Mouse (Mus musculus) cerebellum, adult 8-10 months (tissue): ENCODE results near the gene Tmem189.

Experiments
- DNase-seq: peaks from one replicate; pipeline ENCODE4 v3.0.0; 2022

The Tmem189 gene

DNA sequence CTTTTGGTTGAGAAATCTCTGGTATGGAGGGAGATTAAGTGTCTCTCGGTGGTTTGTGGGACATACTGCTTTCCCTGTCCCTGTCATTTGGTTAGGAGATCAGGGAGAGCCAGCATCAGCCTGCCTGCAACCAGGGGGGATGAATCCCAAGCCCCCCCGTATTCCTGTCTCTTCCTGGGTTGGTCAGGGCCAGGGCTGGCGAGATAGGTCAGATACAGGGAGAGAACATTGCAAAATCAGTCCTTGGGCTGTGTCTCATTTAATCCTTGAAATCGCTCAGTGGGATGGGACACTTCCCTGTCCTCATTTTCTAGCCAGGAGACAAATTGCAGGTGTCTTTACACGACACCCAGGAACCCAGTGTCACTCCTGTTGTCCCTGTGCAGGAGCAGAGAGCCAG lies 10.4 kb upstream of the Tmem189 start:
- DNase-seq, result no peak

- no peak for DNase-seq
Measured at GRCm38 (mm10) chr2:167697902-167698301, 8.3 kb upstream of the Tmem189 start.

DNA sequence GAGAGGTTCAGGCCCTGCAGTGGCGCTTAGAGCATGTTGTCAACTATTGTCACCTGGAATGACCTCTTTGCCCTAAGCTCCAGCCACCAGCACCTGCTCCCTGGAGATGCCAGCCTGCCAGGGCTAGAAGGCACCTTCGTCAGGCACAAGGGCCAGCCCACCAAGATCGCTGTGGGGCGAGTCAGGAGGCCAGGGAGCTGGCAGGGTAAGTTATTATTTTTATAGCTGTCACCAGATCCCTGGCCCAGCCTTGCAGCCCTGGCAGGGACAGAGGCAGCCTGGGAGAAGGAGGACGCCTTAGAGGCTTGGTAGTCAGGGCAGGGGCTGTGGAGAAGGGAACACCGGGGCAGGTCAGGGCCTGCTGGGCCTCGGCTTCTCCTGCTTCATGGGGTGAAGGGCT lies 6.5 kb upstream of the Tmem189 start:
- no peak for DNase-seq

DNA sequence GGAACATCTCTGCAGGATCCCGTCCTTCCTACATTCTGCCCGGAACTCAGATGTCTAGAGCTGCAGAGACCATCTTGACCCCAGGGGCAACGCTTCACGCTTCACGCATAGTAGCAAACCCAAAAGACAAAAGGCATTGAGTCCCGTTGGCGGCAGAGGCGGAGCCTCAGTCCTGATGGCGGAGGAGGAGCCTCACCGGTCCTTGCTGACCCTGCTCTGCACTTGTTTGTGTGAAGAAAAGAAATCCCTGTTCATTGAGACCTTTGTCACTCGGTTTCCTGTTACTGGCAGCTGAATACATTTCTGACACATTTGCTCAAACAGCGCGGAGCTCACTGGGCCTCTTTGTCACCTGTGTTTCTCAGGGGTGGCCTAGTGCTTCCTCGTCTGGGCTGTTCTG lies 5.9 kb upstream of the Tmem189 start:
- no peak for DNase-seq

GRCm38 (mm10) chr2:167694963-167695362 lies 5.3 kb upstream of the Tmem189 start:
- no peak for DNase-seq

DNA sequence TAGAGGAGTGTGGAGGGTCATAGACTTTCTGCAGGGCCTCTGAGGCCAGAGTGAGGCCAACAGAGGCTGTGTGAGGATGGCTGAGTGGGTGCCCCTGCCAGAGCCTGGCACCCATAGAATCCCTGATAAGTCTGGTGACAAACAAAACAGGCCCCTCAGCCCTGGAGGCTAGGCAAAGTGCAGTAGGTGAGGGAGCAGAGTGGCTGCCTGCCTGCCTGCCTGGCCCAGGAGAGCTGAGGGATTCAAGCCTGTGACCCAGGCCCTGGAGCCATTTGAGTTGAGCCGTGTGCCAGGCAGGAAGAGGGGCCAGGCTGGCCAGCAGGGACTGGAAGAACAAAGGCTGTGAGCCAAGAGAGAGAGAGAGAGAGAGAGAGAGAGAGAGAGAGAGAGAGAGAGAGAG lies 4.6 kb upstream of the Tmem189 start:
- no peak for DNase-seq

GRCm38 (mm10) chr2:167693540-167693939 lies 3.9 kb upstream of the Tmem189 start:
- no peak for DNase-seq

DNA sequence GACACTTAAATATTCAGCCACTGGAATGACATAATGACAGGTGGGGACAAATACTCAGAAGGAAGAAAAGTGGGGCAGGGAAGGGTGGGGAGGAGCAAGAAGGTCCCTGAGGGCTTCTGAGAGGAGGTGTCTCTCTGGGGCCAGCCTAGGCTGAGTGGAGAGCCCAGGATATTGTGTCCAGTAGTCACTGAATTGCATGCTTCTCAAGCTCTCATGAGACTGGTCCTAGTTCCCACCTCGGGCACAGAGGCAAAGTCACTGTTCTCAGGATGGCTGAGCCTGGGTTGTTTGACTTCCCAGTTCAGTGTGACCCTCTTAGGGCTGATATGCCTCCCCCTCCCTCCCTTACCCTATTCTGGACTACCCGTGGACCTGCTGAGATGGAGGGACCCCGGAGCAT lies 3.2 kb upstream of the Tmem189 start:
- no peak for DNase-seq

GRCm38 (mm10) chr2:167691871-167692661 lies 2.4 kb upstream of the Tmem189 start:
- no peak for DNase-seq

- DNase-seq, result no peak
Measured at GRCm38 (mm10) chr2:167691410-167691809, 1.8 kb upstream of the Tmem189 start.

GRCm38 (mm10) chr2:167690962-167691311 lies 1.3 kb upstream of the Tmem189 start:
- peak; percentile 20 for DNase-seq

DNA sequence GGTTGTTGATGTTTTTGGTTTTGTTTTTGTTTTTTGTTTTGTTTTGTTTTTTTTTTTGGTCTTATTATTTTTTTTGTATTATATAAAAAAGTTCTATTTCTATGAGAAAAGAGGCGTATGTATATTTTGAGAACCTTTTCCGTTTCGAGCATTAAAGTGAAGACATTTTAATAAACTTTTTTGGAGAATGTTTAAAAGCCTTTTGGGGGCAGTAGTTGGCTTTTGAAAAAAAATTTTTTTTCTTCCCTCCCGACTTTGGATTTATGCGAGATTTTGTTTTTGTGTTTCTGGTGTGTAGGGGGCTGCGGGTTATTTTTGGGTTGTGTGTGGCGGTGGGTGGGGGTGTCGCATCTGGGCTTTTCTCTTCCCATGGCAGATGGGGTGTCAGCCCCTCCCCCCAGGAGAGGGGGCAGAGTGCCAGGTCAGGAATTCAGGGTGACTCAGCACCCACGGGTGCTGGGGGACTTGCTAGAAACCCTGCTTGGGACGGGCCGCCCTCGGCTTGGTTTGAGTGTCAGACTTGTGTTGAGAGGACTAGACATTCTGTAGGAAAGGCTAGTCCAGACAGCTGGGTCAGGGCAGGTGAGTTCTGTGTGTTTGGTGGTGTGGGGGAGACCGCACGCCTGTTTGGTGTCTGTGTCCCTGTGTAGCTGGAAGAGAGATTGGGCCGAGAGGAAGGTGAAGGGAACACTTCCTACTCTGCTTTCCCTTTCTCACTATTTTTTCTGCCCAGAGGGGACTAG lies 768 bp upstream of the Tmem189 start:
- peak; percentile 30 for DNase-seq

- DNase-seq, result peak; percentile 63
Measured at GRCm38 (mm10) chr2:167688498-167689451, 847 bp downstream of the Tmem189 start, which contains the start of gene Cebpb. TSS of gene Cebpb (plus strand) at chr2:167688915.

DNA sequence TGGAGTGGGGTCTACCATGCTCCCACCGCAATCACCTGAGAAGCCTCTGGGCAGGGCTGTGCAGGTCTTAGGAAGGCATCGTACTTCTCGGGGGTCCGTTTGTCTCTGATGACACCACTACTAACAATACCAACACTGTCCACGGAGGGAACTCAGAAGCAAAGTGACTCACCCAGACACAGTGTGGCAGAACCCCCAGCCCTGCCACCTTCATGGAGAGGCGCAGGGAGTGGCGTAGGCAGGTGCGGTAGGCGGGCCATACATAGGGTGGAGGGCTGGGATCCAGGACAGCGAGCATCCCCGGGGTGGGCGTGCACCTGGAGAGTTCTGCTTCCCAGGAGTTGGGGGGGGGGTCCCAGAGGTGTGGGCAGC lies 1.5 kb downstream of the Tmem189 start:
- no peak for DNase-seq

DNA sequence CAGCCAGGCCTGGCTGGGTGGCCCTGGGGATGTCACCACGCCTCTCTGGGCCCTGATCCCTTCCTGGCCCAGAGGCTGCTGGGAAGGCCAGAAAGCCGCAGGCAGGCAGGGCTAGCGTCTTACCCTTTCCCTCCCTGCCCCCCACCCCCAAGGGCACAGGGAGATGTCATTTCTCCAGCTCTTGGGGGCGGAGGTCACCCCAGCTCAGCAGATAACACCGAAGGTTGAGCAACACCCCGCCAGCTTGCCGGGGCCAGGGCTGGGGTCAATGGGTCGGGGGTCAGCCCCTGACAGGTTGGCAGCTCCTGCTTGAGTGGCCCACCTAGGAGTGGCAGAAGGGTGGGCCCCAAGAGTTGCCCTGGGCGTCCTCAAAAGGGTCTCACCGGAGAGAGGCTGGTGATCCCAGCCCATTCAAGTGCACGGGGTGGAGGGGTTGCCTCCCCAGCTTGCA lies 1.9 kb downstream of the Tmem189 start:
- no peak for DNase-seq

DNA sequence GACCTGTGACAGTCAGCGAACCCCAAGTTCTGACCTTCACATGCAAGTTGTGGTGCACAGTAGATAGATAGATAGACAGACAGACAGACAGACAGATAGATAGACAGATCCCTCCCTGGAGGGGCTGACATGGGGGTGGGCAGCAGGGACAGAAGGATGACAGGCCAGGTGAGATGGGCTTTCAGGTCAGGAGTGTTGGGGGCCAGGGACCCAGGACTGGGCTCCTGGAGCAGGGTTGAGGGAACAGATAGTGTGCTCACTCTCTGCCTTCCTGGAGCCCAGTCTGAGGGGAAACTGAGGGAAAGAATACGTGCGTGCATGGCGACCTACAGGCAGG lies 2.4 kb downstream of the Tmem189 start:
- no peak for DNase-seq

GRCm38 (mm10) chr2:167686382-167687249 lies 3.0 kb downstream of the Tmem189 start:
- no peak for DNase-seq

GRCm38 (mm10) chr2:167685865-167686264 lies 3.8 kb downstream of the Tmem189 start:
- DNase-seq, result no peak

- peak; percentile 95 for DNase-seq
Measured at GRCm38 (mm10) chr2:167685137-167685536, 4.5 kb downstream of the Tmem189 start.

DNA sequence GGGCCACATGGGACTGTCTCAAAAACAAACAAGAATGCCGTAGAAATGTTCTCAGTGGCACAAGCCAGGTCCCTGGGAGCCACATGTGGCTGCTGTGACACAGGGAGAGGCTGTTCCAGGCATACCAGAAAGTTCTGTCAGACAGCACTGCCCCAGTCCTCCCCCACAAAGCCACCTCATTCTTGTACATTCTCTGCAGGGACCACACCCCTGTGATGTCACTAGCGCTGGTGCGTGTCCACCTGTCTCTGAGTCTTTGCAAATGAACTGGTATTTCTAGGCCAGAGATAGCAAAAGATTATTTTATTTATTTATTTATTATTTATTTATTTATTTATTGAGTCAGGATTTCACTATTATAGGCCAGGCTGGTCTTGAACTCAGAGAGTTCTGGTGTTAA lies 5.9 kb downstream of the Tmem189 start:
- DNase-seq, result no peak

DNA sequence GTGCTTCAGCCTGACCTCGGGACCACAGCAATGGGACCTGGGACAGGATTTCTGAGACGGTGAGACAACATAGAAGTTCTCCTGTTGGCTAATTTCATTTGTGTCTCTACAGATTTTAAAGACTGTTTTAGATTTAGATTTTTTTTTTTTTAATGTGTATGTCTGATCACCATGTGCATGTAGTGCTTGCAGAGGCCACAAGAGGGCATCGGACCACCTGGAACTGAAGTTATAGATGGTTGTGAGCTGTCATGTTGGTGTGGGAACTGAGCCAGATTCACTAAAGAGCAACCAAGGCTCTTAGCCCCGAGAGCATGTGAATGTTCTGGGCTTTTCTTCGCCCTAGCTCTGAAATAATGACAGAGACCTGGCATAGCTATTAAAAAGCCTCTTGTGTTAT lies 9.0 kb downstream of the Tmem189 start:
- peak; percentile 24 for DNase-seq

GRCm38 (mm10) chr2:167679902-167680430 lies 9.7 kb downstream of the Tmem189 start:
- peak; percentile 73 for DNase-seq
